Mouse (Mus musculus): ENCODE results near the gene Timmdc1. TPM values are rescaled to one million over a fixed set of nuclear protein-coding genes. Genes with fewer than 3 reads are reported as not detected.

Gene Timmdc1
- polyA plus RNA-seq, 1 experiment from 2014 or later, result 22.6 TPM

GRCm38 (mm10) chr16:38458600-38459280, 63.7 kb downstream of the Timmdc1 start:
- WGBS, result 65% methylated on average over 6 of the region's 6 CpGs
- no peaks in the 10 kb centered on the region for H3K9me3 ChIP-seq (ENCODE audit: control insufficient read depth, low read length)
- H3K4me3 ChIP-seq (ENCODE audit: low read length), result no peak overlapping the region
- no peaks in the 10 kb centered on the region for H3K27me3 ChIP-seq (replicated peaks; ENCODE audit: control insufficient read depth, insufficient read depth, low read length)
- no peak overlapping the region for H3K9ac ChIP-seq (ENCODE audit: low read depth, low read length)
- H3K36me3 ChIP-seq (ENCODE audit: control insufficient read depth, insufficient read depth, low read length), result no peaks in the 10 kb centered on the region
- H3K4me1 ChIP-seq (ENCODE audit: control insufficient read depth, insufficient read depth, low read length), result no peaks in the 10 kb centered on the region
- H3K27ac ChIP-seq (ENCODE audit: low read length), result no peak overlapping the region
- no peak overlapping the region for H3K4me2 ChIP-seq (ENCODE audit: low read depth, low read length)
- ATAC-seq, result peak; percentile 90

GRCm38 (mm10) chr16:38456812-38457567, 65.5 kb downstream of the Timmdc1 start:
- no peak for ATAC-seq
- Histone ChIP-seq H3K4me2 (ENCODE audit: low read depth, low read length) (no peak overlapping the region), H3K9ac (ENCODE audit: low read depth, low read length) (no peak overlapping the region), H3K36me3 (ENCODE audit: control insufficient read depth, insufficient read depth, low read length) (no peaks in the 10 kb centered on the region), H3K9me3 (ENCODE audit: control insufficient read depth, low read length) (no peaks in the 10 kb centered on the region), H3K27me3 (replicated peaks; ENCODE audit: control insufficient read depth, insufficient read depth, low read length) (no peaks in the 10 kb centered on the region), H3K4me1 (ENCODE audit: control insufficient read depth, insufficient read depth, low read length) (no peaks in the 10 kb centered on the region), H3K4me3 (ENCODE audit: low read length) (no peak overlapping the region), H3K27ac (ENCODE audit: low read length) (no peak overlapping the region)
- 51% methylated on average over 11 of the region's 11 CpGs for WGBS

- Histone ChIP-seq H3K9ac (ENCODE audit: low read depth, low read length) (peak within 1 kb of the TSS; percentile 19; the same call in 1 of the 2 replicates), H3K27ac (ENCODE audit: low read length) (no peak within 1 kb of the TSS), H3K27me3 (replicated peaks; ENCODE audit: control insufficient read depth, insufficient read depth, low read length) (no peaks in the 10 kb centered on the region), H3K4me1 (ENCODE audit: control insufficient read depth, insufficient read depth, low read length) (peaks cover 4% of the 10 kb centered on the region; the same call in 1 of the 2 replicates), H3K36me3 (ENCODE audit: control insufficient read depth, insufficient read depth, low read length) (no peaks in the 10 kb centered on the region), H3K4me3 (ENCODE audit: low read length) (no peak within 1 kb of the TSS), H3K9me3 (ENCODE audit: control insufficient read depth, low read length) (no peaks in the 10 kb centered on the region), H3K4me2 (ENCODE audit: low read depth, low read length) (no peak within 1 kb of the TSS)
- WGBS, result 71% methylated on average over 16 of the region's 17 CpGs
- no peak for ATAC-seq
These were observed 66.7 kb downstream of the Timmdc1 start, which contains the start of gene Cd80 for GRCm38 (mm10) chr16:38455511-38456418. TSS of gene Cd80 (plus strand) at chr16:38455561.

GRCm38 (mm10) chr16:38454533-38455254, 67.8 kb downstream of the Timmdc1 start:
- Histone ChIP-seq H3K27me3 (replicated peaks; ENCODE audit: control insufficient read depth, insufficient read depth, low read length) (no peaks in the 10 kb centered on the region), H3K9me3 (ENCODE audit: control insufficient read depth, low read length) (no peaks in the 10 kb centered on the region), H3K4me3 (ENCODE audit: low read length) (no peak overlapping the region), H3K4me1 (ENCODE audit: control insufficient read depth, insufficient read depth, low read length) (peaks cover 4% of the 10 kb centered on the region; the same call in 1 of the 2 replicates), H3K9ac (ENCODE audit: low read depth, low read length) (no peak overlapping the region), H3K4me2 (ENCODE audit: low read depth, low read length) (no peak overlapping the region), H3K36me3 (ENCODE audit: control insufficient read depth, insufficient read depth, low read length) (peaks cover 4% of the 10 kb centered on the region; the same call in 1 of the 2 replicates), H3K27ac (ENCODE audit: low read length) (no peak overlapping the region)
- 74% methylated on average over 11 of the region's 11 CpGs for WGBS
- no peak for ATAC-seq

- Histone ChIP-seq H3K9ac (ENCODE audit: low read depth, low read length) (no peak overlapping the region), H3K4me2 (ENCODE audit: low read depth, low read length) (no peak overlapping the region), H3K9me3 (ENCODE audit: control insufficient read depth, low read length) (no peaks in the 10 kb centered on the region), H3K27me3 (replicated peaks; ENCODE audit: control insufficient read depth, insufficient read depth, low read length) (no peaks in the 10 kb centered on the region), H3K36me3 (ENCODE audit: control insufficient read depth, insufficient read depth, low read length) (peaks cover 4% of the 10 kb centered on the region; the same call in 1 of the 2 replicates), H3K4me3 (ENCODE audit: low read length) (no peak overlapping the region), H3K27ac (ENCODE audit: low read length) (no peak overlapping the region), H3K4me1 (ENCODE audit: control insufficient read depth, insufficient read depth, low read length) (peaks cover 4% of the 10 kb centered on the region; the same call in 1 of the 2 replicates)
- ATAC-seq, result no peak
- 88% methylated on average over 4 of the region's 4 CpGs for WGBS
These were observed 68.5 kb downstream of the Timmdc1 start for GRCm38 (mm10) chr16:38453952-38454351.

GRCm38 (mm10) chr16:38453203-38453553, 69.3 kb downstream of the Timmdc1 start:
- peak overlapping the region; percentile 96 for H3K27ac ChIP-seq (ENCODE audit: low read length)
- H3K4me2 ChIP-seq (ENCODE audit: low read depth, low read length), result peak overlapping the region; percentile 56
- peak overlapping the region; percentile 85 for H3K4me3 ChIP-seq (ENCODE audit: low read length)
- 18% methylated on average over 3 of the region's 3 CpGs for WGBS
- H3K4me1 ChIP-seq (ENCODE audit: control insufficient read depth, insufficient read depth, low read length), result peaks cover 4% of the 10 kb centered on the region; the same call in 1 of the 2 replicates
- H3K36me3 ChIP-seq (ENCODE audit: control insufficient read depth, insufficient read depth, low read length), result peaks cover 4% of the 10 kb centered on the region; the same call in 1 of the 2 replicates
- peak overlapping the region; percentile 98 for H3K9ac ChIP-seq (ENCODE audit: low read depth, low read length)
- H3K27me3 ChIP-seq (replicated peaks; ENCODE audit: control insufficient read depth, insufficient read depth, low read length), result no peaks in the 10 kb centered on the region
- ATAC-seq, result no peak
- H3K9me3 ChIP-seq (ENCODE audit: control insufficient read depth, low read length), result no peaks in the 10 kb centered on the region

GRCm38 (mm10) chr16:38452442-38453202, 69.8 kb downstream of the Timmdc1 start, which contains the start of gene Adprh:
TSS of gene Adprh (minus strand) at chr16:38452703.
- Histone ChIP-seq H3K4me3 (ENCODE audit: low read length) (peak within 1 kb of the TSS; percentile 85), H3K36me3 (ENCODE audit: control insufficient read depth, insufficient read depth, low read length) (peaks cover 4% of the 10 kb centered on the region; the same call in 1 of the 2 replicates), H3K9me3 (ENCODE audit: control insufficient read depth, low read length) (no peaks in the 10 kb centered on the region), H3K4me2 (ENCODE audit: low read depth, low read length) (peak within 1 kb of the TSS; percentile 56), H3K27ac (ENCODE audit: low read length) (peak within 1 kb of the TSS; percentile 96), H3K9ac (ENCODE audit: low read depth, low read length) (peak within 1 kb of the TSS; percentile 98), H3K4me1 (ENCODE audit: control insufficient read depth, insufficient read depth, low read length) (peaks cover 4% of the 10 kb centered on the region; the same call in 1 of the 2 replicates), H3K27me3 (replicated peaks; ENCODE audit: control insufficient read depth, insufficient read depth, low read length) (no peaks in the 10 kb centered on the region)
- peak; percentile 98 for ATAC-seq
- WGBS, result under 1% methylated on average over 59 of the region's 61 CpGs

Measured in intestine, embryonic 16.5 days (tissue).